11 mouse cellular contexts compared by ENCODE assay signal in the genomic region with DNA sequence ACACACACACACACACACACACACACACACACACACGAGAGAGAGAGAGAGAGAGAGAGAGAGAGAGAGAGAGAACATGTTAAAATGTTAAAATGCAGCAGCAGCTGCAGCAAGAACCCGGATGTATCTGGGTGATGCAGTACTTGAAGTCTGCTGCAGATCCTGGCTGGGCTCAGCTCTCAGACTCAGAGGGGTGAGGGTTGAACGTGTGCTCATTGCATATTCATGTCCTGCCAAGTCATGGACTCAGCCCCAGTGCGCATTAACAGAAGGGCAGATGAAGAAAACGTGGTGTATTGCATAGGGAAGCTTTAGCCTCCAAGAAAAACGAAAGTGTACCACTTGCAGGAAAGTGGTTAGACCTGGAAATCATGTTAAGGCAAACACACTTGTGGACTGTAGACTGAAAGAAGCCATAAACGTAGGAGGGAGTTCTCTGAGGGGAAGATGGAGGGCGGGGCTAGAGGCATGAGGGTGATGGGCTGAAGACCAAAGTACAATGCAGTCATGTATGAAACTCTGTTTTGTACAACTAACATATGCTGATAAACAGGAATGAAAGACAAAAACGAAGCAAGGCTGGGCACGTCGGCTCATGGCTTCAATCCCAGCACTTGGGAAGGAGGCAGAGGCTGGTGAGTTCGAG. TPM values are rescaled to one million over a fixed set of nuclear protein-coding genes. Genes with fewer than 3 reads are reported as not detected.
DNase-seq lines count a peak whose midpoint lies in the region; ATAC-seq and TF ChIP-seq lines count a peak whose summit lies in the region.
"Had no signal": no experiment of that assay in that cellular context is flagged by ENCODE, and none has a peak within 500 bp of the region (broad histone marks: within the 10 kb centered on the region; RNA-seq: fewer than 3 reads in every experiment).

No protein-coding gene starts in this region.

- no peaks in the 10 kb centered on the region for H3K27me3 ChIP-seq in lung, embryonic 16.5 days (ENCODE audit: control insufficient read depth, insufficient read depth, low read depth, low read length)
- no peaks in the 10 kb centered on the region for H3K27me3 ChIP-seq in splenic B cell, adult 2 months (ENCODE audit: control insufficient read depth, insufficient read depth, low read length, poor library complexity, severe bottlenecking)
- H3K27me3 ChIP-seq: embryonic facial prominence, embryonic 12.5 days; limb, embryonic 13.5 days had no signal

- no peaks in the 10 kb centered on the region for H3K36me3 ChIP-seq in lung, embryonic 16.5 days (ENCODE audit: control insufficient read depth, insufficient read depth, low read length)
- no peaks in the 10 kb centered on the region for H3K36me3 ChIP-seq in splenic B cell, adult 2 months (ENCODE audit: control insufficient read depth, insufficient read depth, low read length, poor library complexity, severe bottlenecking)
- H3K36me3 ChIP-seq: embryonic facial prominence, embryonic 12.5 days; limb, embryonic 13.5 days had no signal

- no peak for DNase-seq in lung, adult 2 months
- peak; percentile 42 for DNase-seq in T-cell, adult 2 months (ENCODE audit: low spot score)
- peak; percentile 72 for DNase-seq in kidney, adult 11 months
- DNase-seq in splenic B cell, adult 2 months (ENCODE audit: low read depth, low spot score): peak; percentile 38
- DNase-seq in ovary, postnatal 10 days (ENCODE audit: low spot score): no peak
- no peak for DNase-seq in gastrocnemius, postnatal 14 days
- DNase-seq in frontal cortex, adult 2 months (ENCODE audit: extremely low spot score in 1 of 2, low spot score in 1 of 2): no peak

- peak overlapping the region; percentile 26; the same call in 1 of the 2 replicates for H3K9ac ChIP-seq in lung, embryonic 16.5 days (ENCODE audit: low read length)
- H3K9ac ChIP-seq: embryonic facial prominence, embryonic 12.5 days had no signal

- no peak overlapping the region for H3K27ac ChIP-seq in lung, embryonic 16.5 days (ENCODE audit: low read length)
- H3K27ac ChIP-seq: embryonic facial prominence, embryonic 12.5 days; limb, embryonic 13.5 days had no signal

- H3K9me3 ChIP-seq in lung, embryonic 16.5 days (ENCODE audit: control insufficient read depth, low read length): no peaks in the 10 kb centered on the region
- H3K9me3 ChIP-seq: embryonic facial prominence, embryonic 12.5 days; limb, embryonic 13.5 days had no signal

- intact Hi-C loops in gastrocnemius, postnatal 14 days (cut with DNase I; ENCODE audit: low total_unique reads): no loop called here

- H3K4me1 ChIP-seq in lung, embryonic 16.5 days (replicated peaks; ENCODE audit: control insufficient read depth, insufficient read depth, low read length): peaks cover 8% of the 10 kb centered on the region
- H3K4me1 ChIP-seq in lung, adult 2 months (ENCODE audit: control insufficient read depth, insufficient read depth, low read length): no peaks in the 10 kb centered on the region

- no peak overlapping the region for H3K4me3 ChIP-seq in lung, embryonic 16.5 days (ENCODE audit: low read length)
- no peak overlapping the region for H3K4me3 ChIP-seq in lung, adult 2 months (replicated peaks; ENCODE audit: extremely low read depth, low read depth, low read length)
- H3K4me3 ChIP-seq: embryonic facial prominence, embryonic 12.5 days; limb, embryonic 13.5 days had no signal

- no peak for TF ChIP-seq CTCF in lung, adult 2 months (IDR thresholded peaks at IDR 0.05; ENCODE audit: insufficient read depth, low read length)

- 39% methylated on average over 12 of the region's 12 CpGs for WGBS in lung, embryonic 16.5 days
- 41% methylated on average over 12 of the region's 12 CpGs for WGBS in lung, adult 2 months

- no peak for TF ChIP-seq POLR2A in lung, adult 2 months (IDR thresholded peaks at IDR 0.05; ENCODE audit: borderline replicate concordance, extremely low read depth, low read depth, low read length)

- no peak for ATAC-seq in lung, embryonic 16.5 days (ENCODE audit: low read depth)

- H3K4me2 ChIP-seq in lung, embryonic 16.5 days (ENCODE audit: low read depth, low read length): no peak overlapping the region
- H3K4me2 ChIP-seq: embryonic facial prominence, embryonic 12.5 days; limb, embryonic 13.5 days had no signal

RNA-seq across cellular contexts. Expression of gene Qprt, which starts 8.3 kb away (rescaled TPM):
- polyA plus RNA-seq in lung, embryonic 16.5 days (2015; fragmentation: Nextera tagmentation; extraction: Ambion mirVana): 0.43 and 1.2 TPM in 2 replicates
- polyA plus RNA-seq in lung, adult 2 months (2012; rRNA removed): 0.57 and 0.93 TPM in 2 replicates
- 1 to 10 TPM in 1 of 2 experiments, under 1 TPM in 1; 0.97 to 1.4 TPM for total RNA-seq in gastrocnemius, postnatal 14 days (2021)
- polyA plus RNA-seq in frontal cortex, adult 2 months (2012; rRNA removed): 0.86 TPM in 2 replicates

RNA-seq across cellular contexts. Expression of gene AI467606, which starts 22.6 kb away (rescaled TPM):
- polyA plus RNA-seq in lung, embryonic 16.5 days (2015; fragmentation: Nextera tagmentation; extraction: Ambion mirVana): 11.5 and 12.8 TPM in 2 replicates
- polyA plus RNA-seq in lung, adult 2 months (2012; rRNA removed): 45.0 and 49.9 TPM in 2 replicates
- under 1 TPM; 0.95 to 0.96 TPM for total RNA-seq in gastrocnemius, postnatal 14 days (2021)
- 2.3 and 2.9 TPM in 2 replicates for polyA plus RNA-seq in frontal cortex, adult 2 months (2012; rRNA removed)

RNA-seq across cellular contexts. Expression of gene Spn, which starts 23.9 kb away (rescaled TPM):
- polyA plus RNA-seq in lung, embryonic 16.5 days (2015; fragmentation: Nextera tagmentation; extraction: Ambion mirVana): 0.44 and 0.70 TPM in 2 replicates
- 11.8 and 13.2 TPM in 2 replicates for polyA plus RNA-seq in lung, adult 2 months (2012; rRNA removed)
- under 1 TPM; 0.24 to 0.27 TPM for total RNA-seq in gastrocnemius, postnatal 14 days (2021)
- 0.15 and 0.16 TPM in 2 replicates for polyA plus RNA-seq in frontal cortex, adult 2 months (2012; rRNA removed)
- polyA plus RNA-seq: embryonic facial prominence, embryonic 12.5 days had no signal

RNA-seq across cellular contexts. Expression of gene Zg16, which starts 26.6 kb away (rescaled TPM):
- 7.1 TPM in 1 of 2 replicates, not detected in the other for polyA plus RNA-seq in lung, embryonic 16.5 days (2015; fragmentation: Nextera tagmentation; extraction: Ambion mirVana)
- polyA plus RNA-seq in lung, adult 2 months (2012; rRNA removed): 0.37 and 19.0 TPM in 2 replicates
- not detected for total RNA-seq in gastrocnemius, postnatal 14 days (2021)
- 0.16 and 0.23 TPM in 2 replicates for polyA plus RNA-seq in frontal cortex, adult 2 months (2012; rRNA removed)
- total RNA-seq: neutrophil, adult 5-6 weeks had no signal
- polyA plus RNA-seq: embryonic facial prominence, embryonic 12.5 days; limb, embryonic 13.5 days had no signal

Comparison
In these comparisons a context has a peak if more than half of its experiments do, and no peak if none do; other contexts are left out.
1. DNase-seq: peak in T-cell, adult 2 months (single experiment), kidney, adult 11 months (single experiment) and splenic B cell, adult 2 months (single experiment); none in lung, adult 2 months (single experiment), ovary, postnatal 10 days (single experiment), gastrocnemius, postnatal 14 days (single experiment) and frontal cortex, adult 2 months (0 of 2).